Mouse (Mus musculus) embryonic fibroblast, embryonic 13.5 days (primary cell): ENCODE data around the gene Proser3.

ENCODE experiments used
- CTCF ChIP-seq: IDR thresholded peaks from 2 replicates; pipeline ENCODE4 v1.5.1; 2011; ENCODE audit warnings: mild to moderate bottlenecking, control low read depth, low read length, moderate library complexity, borderline replicate concordance; ENCODE audit not compliant: insufficient read depth
- POLR2A ChIP-seq: IDR thresholded peaks from 2 replicates; pipeline ENCODE4 v1.6.1; 2011; ENCODE audit warnings: low read depth, mild to moderate bottlenecking, control low read depth, low read length, moderate library complexity

GRCm38 (mm10) chr7:30586455-30587020 is 34.4 kb upstream of the Proser3 start:
- no peak for TF ChIP-seq CTCF
- no peak for TF ChIP-seq POLR2A
